Comparison of ENCODE assay signal across 18 mouse cellular contexts in the genomic region with DNA sequence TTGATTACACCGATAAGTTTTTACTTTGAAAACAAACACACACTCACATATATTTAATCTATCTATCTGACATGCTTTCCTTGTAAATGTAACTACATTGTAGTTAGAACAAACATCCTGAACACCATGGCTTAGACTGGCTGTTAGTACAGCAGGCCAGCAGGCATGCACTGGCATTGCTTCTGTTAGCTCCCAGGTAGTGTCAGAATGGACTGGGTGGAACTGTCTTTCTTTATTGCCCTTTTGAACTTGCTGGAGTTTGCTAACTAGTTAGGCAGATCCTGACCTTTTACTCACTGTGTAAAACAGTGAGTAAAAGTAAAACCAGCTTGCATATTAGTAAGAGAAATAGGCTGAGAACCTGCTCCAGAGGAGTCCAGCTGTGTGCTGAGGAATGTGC. TPM values are rescaled to one million over a fixed set of nuclear protein-coding genes. Genes with fewer than 3 reads are reported as not detected.
DNase-seq lines count a peak whose midpoint lies in the region; ATAC-seq and TF ChIP-seq lines count a peak whose summit lies in the region.
"Had no signal": no experiment of that assay in that cellular context is flagged by ENCODE, and none has a peak within 500 bp of the region (broad histone marks: within the 10 kb centered on the region; RNA-seq: fewer than 3 reads in every experiment).

No protein-coding gene starts in this region.

- peaks cover 12% of the 10 kb centered on the region for H3K4me1 ChIP-seq in kidney, adult 2 months (ENCODE audit: control insufficient read depth, insufficient read depth, low read length)
- H3K4me1 ChIP-seq in intestine, postnatal 0 days (replicated peaks; ENCODE audit: control insufficient read depth, insufficient read depth, low read length): 0 out of 2 replicates have a peak, but pooled peaks cover 2% of the 10 kb centered on the region
- 0 out of 2 replicates have a peak, but pooled peaks cover 3% of the 10 kb centered on the region for H3K4me1 ChIP-seq in stomach, embryonic 16.5 days (ENCODE audit: control insufficient read depth, insufficient read depth, low read length)
- H3K4me1 ChIP-seq: embryonic facial prominence, embryonic 12.5 days; limb, embryonic 13.5 days had no signal

- intact Hi-C loops in gastrocnemius, postnatal 14 days (cut with DNase I; ENCODE audit: low total_unique reads): no loop called here

- ATAC-seq in intestine, postnatal 0 days: peak; percentile 56; the same call in 1 of the 2 replicates
- ATAC-seq in stomach, embryonic 16.5 days (ENCODE audit: insufficient read depth, low FRiP score): no peak
- ATAC-seq: forebrain, postnatal 0 days had no signal

- DNase-seq in kidney, adult 2 months: peak; percentile 74
- DNase-seq in kidney, adult 18-20 months: no peak
- DNase-seq in NIH3T3 (ENCODE audit: low read depth): peak; percentile 19
- DNase-seq in MN1 (ENCODE audit: low spot score): no peak
- DNase-seq in gastrocnemius, postnatal 14 days: no peak
- DNase-seq: cerebellum, adult 2 months; forebrain, postnatal 0 days; gastrocnemius, postnatal 36 days had no signal

- TF ChIP-seq POLR2A in kidney, adult 2 months (IDR thresholded peaks at IDR 0.05; ENCODE audit: low read depth, low read length): no peak

- WGBS in kidney, adult 2 months: 90% methylated on average over 1 of the region's 1 CpGs
- WGBS in intestine, postnatal 0 days: 82% methylated on average over 1 of the region's 1 CpGs
- 61% methylated on average over 1 of the region's 1 CpGs for WGBS in stomach, embryonic 16.5 days

- no peak overlapping the region for H3K9ac ChIP-seq in intestine, postnatal 0 days (ENCODE audit: low read depth, low read length)
- no peak overlapping the region for H3K9ac ChIP-seq in stomach, embryonic 16.5 days (ENCODE audit: low read length)
- H3K9ac ChIP-seq: embryonic facial prominence, embryonic 12.5 days; forebrain, postnatal 0 days; limb, embryonic 13.5 days; lung, embryonic 14.5 days; midbrain, embryonic 12.5 days had no signal

- H3K4me3 ChIP-seq in kidney, adult 2 months (ENCODE audit: insufficient read depth, low read depth, low read length): no peak overlapping the region
- no peak overlapping the region for H3K4me3 ChIP-seq in intestine, postnatal 0 days (ENCODE audit: low read depth, low read length)
- no peak overlapping the region for H3K4me3 ChIP-seq in stomach, embryonic 16.5 days (replicated peaks; ENCODE audit: low read length)
- H3K4me3 ChIP-seq: embryonic facial prominence, embryonic 12.5 days; heart, embryonic 10.5 days; limb, embryonic 13.5 days; midbrain, embryonic 12.5 days had no signal

- no peaks in the 10 kb centered on the region for H3K36me3 ChIP-seq in kidney, adult 2 months (ENCODE audit: control insufficient read depth, insufficient read depth, low read length)
- H3K36me3 ChIP-seq in intestine, postnatal 0 days (ENCODE audit: control insufficient read depth, insufficient read depth): no peaks in the 10 kb centered on the region
- H3K36me3 ChIP-seq in stomach, embryonic 16.5 days (ENCODE audit: control insufficient read depth, insufficient read depth, low read length): no peaks in the 10 kb centered on the region
- H3K36me3 ChIP-seq: embryonic facial prominence, embryonic 12.5 days; limb, embryonic 13.5 days; midbrain, embryonic 12.5 days had no signal

- no peaks in the 10 kb centered on the region for H3K27me3 ChIP-seq in kidney, adult 2 months (replicated peaks; ENCODE audit: control insufficient read depth, insufficient read depth, low read length)
- no peaks in the 10 kb centered on the region for H3K27me3 ChIP-seq in intestine, postnatal 0 days (replicated peaks; ENCODE audit: control insufficient read depth, insufficient read depth, low read length)
- H3K27me3 ChIP-seq in stomach, embryonic 16.5 days (ENCODE audit: control insufficient read depth, insufficient read depth, low read length): no peaks in the 10 kb centered on the region
- H3K27me3 ChIP-seq: embryonic facial prominence, embryonic 12.5 days; limb, embryonic 13.5 days; midbrain, embryonic 12.5 days had no signal

- no peak overlapping the region for H3K4me2 ChIP-seq in intestine, postnatal 0 days (replicated peaks; ENCODE audit: low read depth)
- no peak overlapping the region for H3K4me2 ChIP-seq in stomach, embryonic 16.5 days (ENCODE audit: low read depth, low read length)
- H3K4me2 ChIP-seq: embryonic facial prominence, embryonic 12.5 days; limb, embryonic 13.5 days; lung, embryonic 14.5 days; midbrain, embryonic 12.5 days had no signal

- TF ChIP-seq CTCF in kidney, adult 2 months (conservative IDR thresholded peaks at IDR 0.05; ENCODE audit: insufficient read depth, insufficient read length, low read depth, low read length): no peak
- TF ChIP-seq CTCF in intestine, postnatal 0 days (IDR thresholded peaks at IDR 0.05; ENCODE audit: low read depth): no peak

- no peaks in the 10 kb centered on the region for H3K9me3 ChIP-seq in intestine, postnatal 0 days (ENCODE audit: control insufficient read depth)
- no peaks in the 10 kb centered on the region for H3K9me3 ChIP-seq in stomach, embryonic 16.5 days (replicated peaks; ENCODE audit: control insufficient read depth, low read length)
- H3K9me3 ChIP-seq: embryonic facial prominence, embryonic 12.5 days; heart, embryonic 10.5 days had no signal

- H3K27ac ChIP-seq in kidney, adult 2 months (ENCODE audit: insufficient read depth, low read depth, low read length): peak overlapping the region; percentile 32
- peak overlapping the region; percentile 9; the same call in 1 of the 2 replicates for H3K27ac ChIP-seq in intestine, postnatal 0 days (ENCODE audit: low read depth, low read length)
- H3K27ac ChIP-seq in stomach, embryonic 16.5 days (ENCODE audit: low read length): peak overlapping the region; percentile 2
- H3K27ac ChIP-seq: embryonic facial prominence, embryonic 12.5 days; heart, embryonic 10.5 days; limb, embryonic 13.5 days; midbrain, embryonic 12.5 days had no signal

RNA-seq across cellular contexts. Expression of gene Tcte2, which starts 6.9 kb away (rescaled TPM):
- 4.3 and 5.1 TPM in 2 replicates for polyA plus RNA-seq in kidney, adult 2 months (2012; rRNA removed)
- polyA plus RNA-seq in intestine, postnatal 0 days (2015; fragmentation: Nextera tagmentation; extraction: Ambion mirVana): 1.1 and 1.4 TPM in 2 replicates
- polyA plus RNA-seq in stomach, embryonic 16.5 days (2015; fragmentation: Nextera tagmentation; extraction: Ambion mirVana): 5.9 and 6.2 TPM in 2 replicates
- 1 to 10 TPM; 1.2 to 1.3 TPM for total RNA-seq in gastrocnemius, postnatal 14 days (2021)
- total RNA-seq: megakaryocyte, adult 5-6 weeks; MEL; neutrophil, adult 5-6 weeks had no signal

RNA-seq across cellular contexts. Expression of gene Afdn, which starts 8.2 kb away (rescaled TPM):
- polyA plus RNA-seq in kidney, adult 2 months (2012; rRNA removed): 35.1 and 42.3 TPM in 2 replicates
- polyA plus RNA-seq in intestine, postnatal 0 days (2015; fragmentation: Nextera tagmentation; extraction: Ambion mirVana): 67.1 and 80.7 TPM in 2 replicates
- 59.7 and 63.7 TPM in 2 replicates for polyA plus RNA-seq in stomach, embryonic 16.5 days (2015; fragmentation: Nextera tagmentation; extraction: Ambion mirVana)
- total RNA-seq in gastrocnemius, postnatal 14 days (2021): 10 to 100 TPM; 77.6 to 81.8 TPM

Comparison
In these comparisons a context has a peak if more than half of its experiments do, and no peak if none do; other contexts are left out.
1. DNase-seq: peak in kidney, adult 2 months (single experiment) and NIH3T3 (single experiment); none in kidney, adult 18-20 months (single experiment), MN1 (single experiment) and gastrocnemius, postnatal 14 days (single experiment).
2. Peak in every context shown above with its lines, with median percentiles within 50 percentile points of each other: H3K27ac ChIP-seq.